Mouse (Mus musculus): ENCODE measurements around the gene Gm20878. TPM values are rescaled to one million over a fixed set of nuclear protein-coding genes. Genes with fewer than 3 reads are reported as not detected.
"Not testable (repeated sequence)": the region's sequence is repeated elsewhere in the genome, so short reads cannot be mapped to it uniquely, and the experiment has no call there.

Gm20878 gene
- 0.94 and 2.3 TPM in 2 replicates for polyA plus RNA-seq (2011; ENCODE audit: insufficient read depth, insufficient read length, low read depth, missing spikeins)

- H3K9ac ChIP-seq (ENCODE audit: low read depth, poor library complexity, severe bottlenecking); H3K4me3 ChIP-seq (ENCODE audit: low read depth, low read length); H3K27ac ChIP-seq (ENCODE audit: insufficient read depth, low read length); H3K27me3 ChIP-seq (ENCODE audit: control insufficient read depth, insufficient read depth, low read length, poor library complexity, severe bottlenecking); H3K4me1 ChIP-seq (ENCODE audit: control insufficient read depth, insufficient read depth, low read length); H3K36me3 ChIP-seq (ENCODE audit: control insufficient read depth, insufficient read depth, low read length, poor library complexity, severe bottlenecking); H3K9me3 ChIP-seq (replicated peaks; ENCODE audit: control insufficient read depth, insufficient read depth, low read length, poor library complexity, severe bottlenecking): not testable (repeated sequence)
Measured at GRCm38 (mm10) chr4:41941272-41941671, at the start of gene Gm20878. Gm20878 (plus strand) TSS chr4:41941572.

- H3K4me1 ChIP-seq (ENCODE audit: control insufficient read depth, insufficient read depth, low read length); H3K9ac ChIP-seq (ENCODE audit: low read depth, poor library complexity, severe bottlenecking); H3K27ac ChIP-seq (ENCODE audit: insufficient read depth, low read length); H3K4me3 ChIP-seq (ENCODE audit: low read depth, low read length); H3K36me3 ChIP-seq (ENCODE audit: control insufficient read depth, insufficient read depth, low read length, poor library complexity, severe bottlenecking); H3K27me3 ChIP-seq (ENCODE audit: control insufficient read depth, insufficient read depth, low read length, poor library complexity, severe bottlenecking); H3K9me3 ChIP-seq (replicated peaks; ENCODE audit: control insufficient read depth, insufficient read depth, low read length, poor library complexity, severe bottlenecking): not testable (repeated sequence)
Measured at GRCm38 (mm10) chr4:41903310-41903709, 38.1 kb upstream of the Gm20878 start, which contains the start of gene Gm21541. Gm21541 (plus strand) TSS chr4:41903610.

- not testable (repeated sequence) for H3K9ac ChIP-seq (ENCODE audit: low read depth, poor library complexity, severe bottlenecking); H3K36me3 ChIP-seq (ENCODE audit: control insufficient read depth, insufficient read depth, low read length, poor library complexity, severe bottlenecking); H3K9me3 ChIP-seq (replicated peaks; ENCODE audit: control insufficient read depth, insufficient read depth, low read length, poor library complexity, severe bottlenecking); H3K4me1 ChIP-seq (ENCODE audit: control insufficient read depth, insufficient read depth, low read length); H3K27ac ChIP-seq (ENCODE audit: insufficient read depth, low read length); H3K27me3 ChIP-seq (ENCODE audit: control insufficient read depth, insufficient read depth, low read length, poor library complexity, severe bottlenecking); H3K4me3 ChIP-seq (ENCODE audit: low read depth, low read length)
Measured at GRCm38 (mm10) chr4:41965758-41966157, 24.4 kb downstream of the Gm20878 start, which contains the start of gene Fam205a4. Fam205a4 (plus strand) TSS chr4:41966058.

Other genes with a start within 250 kb of the Gm20878 start
- gene Cntfr, start 244.5 kb upstream of the Gm20878 start, polyA plus RNA-seq (2011; ENCODE audit: insufficient read depth, insufficient read length, low read depth, missing spikeins), result 23.9 and 27.1 TPM in 2 replicates
- gene Il11ra1, start 241.6 kb upstream of the Gm20878 start, polyA plus RNA-seq (2011; ENCODE audit: insufficient read depth, insufficient read length, low read depth, missing spikeins), result 4.5 and 4.7 TPM in 2 replicates
- gene Rpp25l, start 228.0 kb upstream of the Gm20878 start, polyA plus RNA-seq (2011; ENCODE audit: insufficient read depth, insufficient read length, low read depth, missing spikeins), result 23.5 and 23.8 TPM in 2 replicates
- gene Dctn3, start 218.4 kb upstream of the Gm20878 start, polyA plus RNA-seq (2011; ENCODE audit: insufficient read depth, insufficient read length, low read depth, missing spikeins), result 65.1 and 67.6 TPM in 2 replicates
- gene Arid3c, start 210.4 kb upstream of the Gm20878 start, polyA plus RNA-seq (2011; ENCODE audit: insufficient read depth, insufficient read length, low read depth, missing spikeins), result 0.64 and 0.69 TPM in 2 replicates
- 21.7 and 21.9 TPM in 2 replicates for gene Galt, start 186.3 kb upstream of the Gm20878 start, polyA plus RNA-seq (2011; ENCODE audit: insufficient read depth, insufficient read length, low read depth, missing spikeins)
- gene Sigmar1, start 185.4 kb upstream of the Gm20878 start, polyA plus RNA-seq (2011; ENCODE audit: insufficient read depth, insufficient read length, low read depth, missing spikeins), result 62.6 and 63.1 TPM in 2 replicates
- 28.4 and 32.8 TPM in 2 replicates for gene Ccl27a, start 167.3 kb upstream of the Gm20878 start, polyA plus RNA-seq (2011; ENCODE audit: insufficient read depth, insufficient read length, low read depth, missing spikeins)
- gene Gm21541, start 38.0 kb upstream of the Gm20878 start, polyA plus RNA-seq (2011; ENCODE audit: insufficient read depth, insufficient read length, low read depth, missing spikeins), result not detected in 2 replicates
- gene Fam205a4, start 24.5 kb downstream of the Gm20878 start, polyA plus RNA-seq (2011; ENCODE audit: insufficient read depth, insufficient read length, low read depth, missing spikeins), result not detected in 2 replicates
- not detected in 2 replicates for gene Gm21093, start 93.2 kb downstream of the Gm20878 start, polyA plus RNA-seq (2011; ENCODE audit: insufficient read depth, insufficient read length, low read depth, missing spikeins)
- not detected in 2 replicates for gene Gm3893, start 149.6 kb downstream of the Gm20878 start, polyA plus RNA-seq (2011; ENCODE audit: insufficient read depth, insufficient read length, low read depth, missing spikeins)
- not detected in 2 replicates for gene Gm13304, start 173.2 kb downstream of the Gm20878 start, polyA plus RNA-seq (2011; ENCODE audit: insufficient read depth, insufficient read length, low read depth, missing spikeins)
- not detected in 2 replicates for gene Gm13306, start 211.9 kb downstream of the Gm20878 start, polyA plus RNA-seq (2011; ENCODE audit: insufficient read depth, insufficient read length, low read depth, missing spikeins)
- gene Gm13305, start 227.0 kb downstream of the Gm20878 start, polyA plus RNA-seq (2011; ENCODE audit: insufficient read depth, insufficient read length, low read depth, missing spikeins), result 1.7 TPM in 1 of 2 replicates, not detected in the other

Measured in ES-Bruce4 (cell line).